Mouse (Mus musculus): ENCODE data around the gene Atp5l. TPM values are rescaled to one million over a fixed set of nuclear protein-coding genes. Genes with fewer than 3 reads are reported as not detected.
A peak's percentile ranks its signal among the peaks of the same experiment; 100 is the strongest.

Gene Atp5l
- polyA plus RNA-seq, 1 experiment from 2014 or later: 222 TPM

DNA sequence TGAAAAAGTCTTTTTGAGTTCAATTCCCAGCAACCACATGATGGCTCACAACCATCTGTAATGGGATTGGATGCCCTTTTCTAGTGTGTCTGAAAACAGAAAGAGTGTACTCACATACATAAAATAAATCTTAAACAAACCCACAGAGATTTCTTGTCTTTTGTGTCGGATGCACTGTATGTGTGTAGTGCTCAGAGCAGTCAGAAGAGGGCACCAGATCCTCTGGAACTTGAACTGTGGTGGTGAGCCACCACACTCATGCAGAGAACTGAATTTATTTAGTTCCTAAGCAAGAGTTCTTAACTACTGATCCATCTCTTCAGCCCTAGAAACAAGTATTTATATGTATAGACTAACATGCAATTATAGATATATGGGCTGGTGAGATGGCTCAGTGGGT is 4.3 kb downstream of the Atp5l start:
- 50% methylated on average over 1 of the region's 1 CpGs for WGBS (ENCODE audit: missing documents)
- no peak overlapping the region for H3K4me3 ChIP-seq (ENCODE audit: inconsistent target)
- no peak overlapping the region for H3K27ac ChIP-seq
- peaks cover 23% of the 10 kb centered on the region for H3K36me3 ChIP-seq (ENCODE audit: inconsistent target)
- peaks cover 75% of the 10 kb centered on the region for H3K79me2 ChIP-seq (ENCODE audit: inconsistent target)

DNA sequence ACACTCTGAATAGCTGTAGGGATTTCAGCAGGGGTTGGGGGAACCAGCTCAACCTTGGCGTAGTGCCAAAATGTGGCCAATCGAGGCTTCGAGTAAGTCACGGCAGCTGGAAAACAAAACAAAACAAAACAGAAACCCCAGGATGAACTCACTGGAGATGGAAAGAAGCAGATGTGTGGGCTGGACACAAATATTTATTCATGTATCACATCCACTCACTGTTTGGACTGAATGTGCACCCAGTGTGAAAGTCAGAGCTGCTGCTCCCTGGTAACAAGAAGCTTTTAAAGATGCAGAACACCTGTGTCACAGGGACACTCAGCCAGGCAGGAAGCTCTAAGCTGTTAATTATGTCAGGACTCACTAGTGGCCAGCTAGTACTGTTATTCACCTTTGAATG is 5.8 kb downstream of the Atp5l start:
- Histone ChIP-seq H3K79me2 (ENCODE audit: inconsistent target) (peaks cover 66% of the 10 kb centered on the region), H3K36me3 (ENCODE audit: inconsistent target) (peaks cover 29% of the 10 kb centered on the region), H3K27ac (no peak overlapping the region), H3K4me3 (ENCODE audit: inconsistent target) (no peak overlapping the region)
- WGBS (ENCODE audit: missing documents): 63% methylated on average over 3 of the region's 4 CpGs

DNA sequence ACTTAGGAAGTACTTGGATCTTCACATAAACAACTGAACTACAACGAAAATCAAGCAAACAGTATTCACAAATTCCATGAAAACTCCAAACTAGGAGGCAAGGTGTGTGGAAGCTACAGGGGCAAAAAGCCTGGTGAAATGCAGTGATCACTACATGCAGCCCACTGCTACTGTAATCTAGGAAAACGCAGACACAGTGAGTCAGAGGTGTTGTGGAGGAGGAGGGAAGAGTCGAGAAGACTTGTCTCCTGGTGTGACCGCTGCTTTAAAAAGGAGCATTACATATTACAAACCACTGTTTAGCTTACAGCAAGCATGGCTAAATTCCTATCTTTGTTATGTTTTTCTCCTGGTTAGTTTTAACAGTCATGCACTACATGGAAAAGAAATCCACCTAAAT is 9.2 kb downstream of the Atp5l start:
- 90% methylated on average over 4 of the region's 4 CpGs for WGBS (ENCODE audit: missing documents)
- H3K79me2 ChIP-seq (ENCODE audit: inconsistent target): peaks cover 33% of the 10 kb centered on the region
- H3K36me3 ChIP-seq (ENCODE audit: inconsistent target): peaks cover 29% of the 10 kb centered on the region
- no peak overlapping the region for H3K27ac ChIP-seq
- no peak overlapping the region for H3K4me3 ChIP-seq (ENCODE audit: inconsistent target)

DNA sequence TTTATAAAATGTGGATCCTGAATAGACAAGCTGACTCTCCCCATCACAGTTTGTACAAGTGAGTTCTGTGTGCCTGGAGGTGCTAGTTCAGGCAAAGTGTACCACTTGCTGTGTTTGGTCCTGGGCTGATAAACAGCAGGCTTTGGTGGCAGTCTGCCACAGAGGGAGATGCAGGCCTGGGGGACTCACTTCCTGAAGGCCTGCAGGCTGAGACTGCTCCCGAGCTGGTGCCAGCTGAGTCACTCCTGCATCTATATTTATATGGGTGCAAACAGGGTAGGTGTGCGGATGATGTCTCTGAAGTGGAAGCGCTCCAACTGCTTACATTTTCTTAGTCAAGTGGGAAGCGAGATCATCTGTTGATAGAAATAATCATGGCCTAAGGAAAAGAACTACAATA is 14.9 kb downstream of the Atp5l start:
- WGBS (ENCODE audit: missing documents): 25% methylated on average over 4 of the region's 4 CpGs
- peaks cover 2% of the 10 kb centered on the region; the same call in 1 of the 2 replicates for H3K36me3 ChIP-seq (ENCODE audit: inconsistent target)
- H3K79me2 ChIP-seq (ENCODE audit: inconsistent target): no peaks in the 10 kb centered on the region
- no peak overlapping the region for H3K27ac ChIP-seq
- H3K4me3 ChIP-seq (ENCODE audit: inconsistent target): no peak overlapping the region

DNA sequence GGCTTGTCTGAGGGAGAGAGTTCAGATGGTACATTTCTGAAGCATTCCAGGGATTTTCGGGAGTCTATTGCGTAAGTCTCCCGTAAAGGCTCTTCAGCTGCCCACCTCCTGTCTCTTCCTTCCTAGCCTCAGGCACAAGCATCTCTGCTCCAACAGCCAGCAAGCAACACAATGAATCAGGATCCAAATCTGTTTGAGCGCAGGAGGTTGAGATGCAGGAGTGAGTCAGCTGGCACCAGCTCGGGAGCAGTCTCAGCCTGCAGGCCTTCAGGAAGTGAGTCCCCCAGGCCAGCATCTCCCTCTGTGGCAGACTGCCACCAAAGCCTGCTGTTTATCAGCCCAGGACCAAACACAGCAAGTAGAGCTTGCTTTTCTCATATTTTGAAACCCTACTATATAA is 15.6 kb downstream of the Atp5l start:
- no peak overlapping the region for H3K27ac ChIP-seq
- H3K36me3 ChIP-seq (ENCODE audit: inconsistent target): no peaks in the 10 kb centered on the region
- no peak overlapping the region for H3K4me3 ChIP-seq (ENCODE audit: inconsistent target)
- 63% methylated on average over 5 of the region's 5 CpGs for WGBS (ENCODE audit: missing documents)
- H3K79me2 ChIP-seq (ENCODE audit: inconsistent target): no peaks in the 10 kb centered on the region

DNA sequence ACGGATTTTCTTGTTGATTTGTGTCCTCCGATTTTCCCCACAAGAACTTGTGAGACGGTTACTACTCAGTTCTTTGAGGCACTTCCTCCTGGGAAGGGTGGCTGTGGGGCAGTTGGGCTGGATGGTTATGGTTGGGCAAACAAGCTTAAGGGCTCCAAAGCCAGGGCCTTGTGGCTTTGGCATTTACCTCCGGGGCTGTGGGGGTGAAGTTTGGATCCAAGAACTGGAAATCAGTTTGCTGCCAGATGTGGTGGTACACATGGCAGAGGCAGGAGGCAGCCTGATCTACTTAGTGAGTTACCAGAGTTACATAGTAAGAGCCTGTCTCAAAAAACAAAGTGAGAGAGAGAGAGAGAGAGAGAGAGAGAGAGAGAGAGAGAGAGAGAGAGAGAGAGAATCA is 16.7 kb downstream of the Atp5l start:
- Histone ChIP-seq H3K4me3 (ENCODE audit: inconsistent target) (no peak overlapping the region), H3K79me2 (ENCODE audit: inconsistent target) (no peaks in the 10 kb centered on the region), H3K36me3 (ENCODE audit: inconsistent target) (no peaks in the 10 kb centered on the region), H3K27ac (no peak overlapping the region)
- 17% methylated on average over 4 of the region's 4 CpGs for WGBS (ENCODE audit: missing documents)

DNA sequence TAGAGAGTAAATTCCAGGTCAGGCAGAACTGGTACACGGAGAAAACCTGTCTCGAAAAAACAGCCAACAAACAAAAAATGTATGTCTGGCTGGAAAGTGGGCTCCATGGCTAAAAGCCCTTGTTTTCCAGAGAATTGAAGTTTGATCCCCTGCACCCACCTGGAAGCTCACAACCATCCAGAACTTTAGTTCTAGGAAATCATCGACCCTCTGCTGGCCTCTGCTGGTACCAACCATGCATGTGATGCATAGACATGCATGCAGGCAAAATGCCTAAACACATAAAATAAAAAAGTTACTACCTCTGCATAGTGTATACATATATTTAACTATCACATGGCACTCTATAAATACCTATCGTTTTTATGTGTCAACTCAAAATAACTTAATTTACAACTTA is 20.1 kb downstream of the Atp5l start:
- H3K4me3 ChIP-seq (ENCODE audit: inconsistent target): no peak overlapping the region
- no peak overlapping the region for H3K27ac ChIP-seq
- H3K36me3 ChIP-seq (ENCODE audit: inconsistent target): no peaks in the 10 kb centered on the region
- H3K79me2 ChIP-seq (ENCODE audit: inconsistent target): no peaks in the 10 kb centered on the region
- WGBS (ENCODE audit: missing documents): 73% methylated on average over 4 of the region's 4 CpGs

DNA sequence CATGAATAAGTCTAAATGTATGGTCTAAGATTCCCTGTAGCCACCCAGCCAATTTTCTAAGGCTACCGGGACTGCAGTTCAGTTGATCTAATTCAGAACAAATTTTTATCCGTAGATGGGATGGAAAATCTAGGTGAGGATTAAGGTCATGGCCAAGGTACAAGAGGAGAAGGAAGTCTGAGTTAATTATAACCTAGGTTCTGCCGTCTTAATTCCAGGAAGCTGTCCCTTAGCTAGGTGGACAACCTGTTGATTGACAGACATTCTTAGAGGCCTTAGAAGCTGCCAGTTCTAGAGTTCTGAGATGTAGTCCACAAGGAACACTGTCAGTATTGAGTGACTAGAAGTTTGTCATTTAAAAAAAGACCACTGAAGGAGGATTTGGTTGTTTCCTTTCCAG is 20.8 kb downstream of the Atp5l start:
- H3K27ac ChIP-seq: no peak overlapping the region
- H3K36me3 ChIP-seq (ENCODE audit: inconsistent target): no peaks in the 10 kb centered on the region
- no peak overlapping the region for H3K4me3 ChIP-seq (ENCODE audit: inconsistent target)
- WGBS (ENCODE audit: missing documents): 71% methylated on average over 3 of the region's 3 CpGs
- no peaks in the 10 kb centered on the region for H3K79me2 ChIP-seq (ENCODE audit: inconsistent target)

DNA sequence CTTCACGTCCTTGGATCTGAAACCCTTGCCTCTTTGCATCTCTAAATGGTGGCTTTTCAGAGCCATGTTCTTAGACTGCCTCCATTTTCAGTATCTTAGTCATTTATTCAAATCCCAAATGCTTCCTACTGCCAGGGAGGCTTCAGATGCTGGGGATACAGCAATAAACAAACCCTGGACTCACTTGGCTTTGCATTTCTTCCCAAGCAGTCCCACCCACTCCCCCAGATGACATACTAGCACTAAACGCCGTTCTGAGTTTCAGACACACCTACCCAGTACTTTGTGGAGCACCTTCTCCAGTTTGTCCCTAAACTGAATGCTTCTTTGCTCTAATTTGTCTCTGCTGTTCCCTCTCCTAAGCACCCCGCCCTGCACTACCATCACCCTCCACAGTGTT is 23.5 kb downstream of the Atp5l start:
- no peaks in the 10 kb centered on the region for H3K36me3 ChIP-seq (ENCODE audit: inconsistent target)
- H3K4me3 ChIP-seq (ENCODE audit: inconsistent target): no peak overlapping the region
- no peak overlapping the region for H3K27ac ChIP-seq
- no peaks in the 10 kb centered on the region for H3K79me2 ChIP-seq (ENCODE audit: inconsistent target)
- 95% methylated on average over 4 of the region's 4 CpGs for WGBS (ENCODE audit: missing documents)

DNA sequence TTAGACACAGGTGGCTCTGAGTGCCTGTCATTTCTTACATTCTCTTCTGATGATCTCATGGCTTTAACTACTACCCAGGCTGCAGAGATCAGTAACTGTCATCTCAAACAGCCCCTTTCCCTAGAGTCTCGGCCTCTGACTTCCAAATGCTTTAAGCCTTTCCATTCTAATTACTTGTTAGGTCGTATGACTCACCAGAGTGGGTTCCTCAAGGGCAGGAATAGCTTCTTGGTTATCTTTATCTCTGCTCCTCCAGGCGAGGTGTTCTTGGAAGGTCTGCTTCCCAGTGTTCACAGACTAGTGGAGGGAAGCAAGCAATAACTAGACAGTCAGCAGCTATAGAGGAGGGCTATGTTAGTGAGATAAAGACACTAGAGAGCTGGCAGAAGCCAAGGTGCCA is 27.9 kb downstream of the Atp5l start:
- 86% methylated on average over 3 of the region's 3 CpGs for WGBS (ENCODE audit: missing documents)
- Histone ChIP-seq H3K79me2 (ENCODE audit: inconsistent target) (no peaks in the 10 kb centered on the region), H3K36me3 (ENCODE audit: inconsistent target) (no peaks in the 10 kb centered on the region), H3K27ac (no peak overlapping the region), H3K4me3 (ENCODE audit: inconsistent target) (no peak overlapping the region)

DNA sequence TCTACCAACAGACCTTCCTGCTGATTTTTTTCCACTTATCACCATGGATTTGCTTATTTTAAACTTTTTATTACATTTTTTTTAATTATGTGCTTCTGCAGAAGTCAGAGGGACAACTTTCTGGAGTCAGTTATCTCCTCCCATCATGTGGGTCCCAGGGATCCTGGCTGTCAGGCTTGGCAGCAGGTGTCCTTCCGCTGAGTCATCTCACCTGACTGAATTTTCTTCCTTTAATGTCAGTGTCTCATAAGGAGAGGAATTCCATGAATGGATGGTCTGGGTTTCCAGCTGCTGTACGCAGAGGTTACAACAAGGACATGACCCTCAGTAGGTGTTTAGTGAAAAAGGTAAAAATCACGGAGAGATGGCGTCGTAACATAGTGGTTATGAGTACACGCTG is 29.3 kb downstream of the Atp5l start:
- Histone ChIP-seq H3K27ac (no peak overlapping the region), H3K4me3 (ENCODE audit: inconsistent target) (no peak overlapping the region), H3K36me3 (ENCODE audit: inconsistent target) (no peaks in the 10 kb centered on the region), H3K79me2 (ENCODE audit: inconsistent target) (no peaks in the 10 kb centered on the region)
- 87% methylated on average over 6 of the region's 6 CpGs for WGBS (ENCODE audit: missing documents)

DNA sequence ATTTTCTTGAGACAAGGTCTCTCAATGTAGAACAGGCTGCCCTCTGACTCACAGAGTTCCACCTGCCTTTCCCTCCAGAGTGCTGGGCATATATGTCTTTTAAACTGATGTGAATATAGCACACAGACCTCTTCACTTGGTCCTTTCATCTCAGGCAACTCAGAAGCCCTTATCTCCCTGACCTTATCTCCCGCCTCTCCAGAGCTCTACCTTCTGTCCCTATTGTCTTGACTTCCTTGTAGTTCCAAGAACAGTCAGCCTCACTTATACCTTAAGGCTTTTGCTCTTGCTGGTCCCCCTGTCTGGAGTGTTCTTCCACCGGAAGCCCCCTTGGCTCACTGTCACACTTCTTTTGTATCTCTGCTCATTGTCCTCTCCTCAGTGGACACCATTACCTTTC is 30.4 kb downstream of the Atp5l start:
- WGBS (ENCODE audit: missing documents): 96% methylated on average over 2 of the region's 2 CpGs
- Histone ChIP-seq H3K4me3 (ENCODE audit: inconsistent target) (no peak overlapping the region), H3K36me3 (ENCODE audit: inconsistent target) (no peaks in the 10 kb centered on the region), H3K79me2 (ENCODE audit: inconsistent target) (no peaks in the 10 kb centered on the region), H3K27ac (no peak overlapping the region)

DNA sequence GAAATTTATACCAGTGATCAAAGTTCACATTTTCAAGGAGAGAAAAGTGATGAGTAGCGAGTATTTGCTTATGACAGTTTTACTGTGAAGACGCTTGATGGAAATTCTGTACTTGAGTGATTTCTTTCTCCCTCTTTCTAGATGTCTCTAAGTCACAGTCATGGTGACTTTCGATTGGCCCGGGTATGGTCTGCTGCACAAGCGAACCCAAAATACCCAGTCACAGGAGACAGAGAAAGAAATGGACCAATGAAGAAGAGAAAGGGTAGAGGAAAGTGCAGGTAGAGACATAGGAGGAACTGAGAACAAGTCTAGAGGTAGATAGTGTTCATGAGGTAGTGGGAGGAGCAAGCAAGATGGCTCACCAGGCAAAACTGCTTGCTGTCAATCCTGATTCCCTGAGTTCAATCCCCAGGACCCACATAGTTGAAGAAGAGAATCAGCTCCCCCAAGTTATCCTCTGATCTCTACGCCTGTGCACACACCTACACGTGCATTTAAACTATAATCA is 32.4 kb downstream of the Atp5l start:
- 91% methylated on average over 7 of the region's 7 CpGs for WGBS (ENCODE audit: missing documents)
- H3K36me3 ChIP-seq (ENCODE audit: inconsistent target): no peaks in the 10 kb centered on the region
- H3K27ac ChIP-seq: no peak overlapping the region

DNA sequence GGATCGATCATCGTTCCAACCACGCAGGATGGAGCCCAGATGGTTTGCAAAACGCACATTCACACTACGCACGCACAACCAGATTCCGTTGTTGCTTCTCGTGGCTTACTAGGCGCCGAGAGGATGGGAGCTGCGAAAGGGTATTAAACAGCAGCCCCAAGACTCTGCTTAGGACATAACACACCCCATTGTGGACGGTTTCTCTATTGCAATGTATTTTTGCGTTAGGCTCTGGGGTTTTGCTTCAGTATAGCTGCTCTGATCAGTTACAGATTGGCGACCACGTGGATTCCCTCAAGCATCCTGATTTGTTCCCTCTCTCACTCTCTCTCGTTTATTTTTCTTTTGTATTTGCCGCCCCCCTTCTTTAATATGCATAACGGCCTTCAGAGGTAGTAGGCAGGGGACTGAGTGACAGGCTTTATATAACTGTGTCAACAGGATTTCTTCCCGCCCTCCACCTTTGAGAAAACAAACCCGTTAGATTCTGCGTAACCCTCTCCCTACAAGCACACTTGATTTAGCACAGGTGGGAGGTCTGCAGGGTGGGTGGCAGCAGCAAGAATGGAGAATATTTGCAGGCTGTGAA is 37.5 kb downstream of the Atp5l start:
- Histone ChIP-seq H3K4me3 (ENCODE audit: inconsistent target) (peak overlapping the region; percentile 71), H3K79me2 (ENCODE audit: inconsistent target) (peaks cover 27% of the 10 kb centered on the region), H3K27ac (no peak overlapping the region), H3K36me3 (ENCODE audit: inconsistent target) (no peaks in the 10 kb centered on the region)
- WGBS (ENCODE audit: missing documents): 3% methylated on average over 19 of the region's 21 CpGs

More for the DNA sequence above, 32.4 kb downstream of the Atp5l start:
- no peaks in the 10 kb centered on the region for H3K79me2 ChIP-seq (ENCODE audit: inconsistent target)
- H3K4me3 ChIP-seq (ENCODE audit: inconsistent target): no peak overlapping the region

DNA sequence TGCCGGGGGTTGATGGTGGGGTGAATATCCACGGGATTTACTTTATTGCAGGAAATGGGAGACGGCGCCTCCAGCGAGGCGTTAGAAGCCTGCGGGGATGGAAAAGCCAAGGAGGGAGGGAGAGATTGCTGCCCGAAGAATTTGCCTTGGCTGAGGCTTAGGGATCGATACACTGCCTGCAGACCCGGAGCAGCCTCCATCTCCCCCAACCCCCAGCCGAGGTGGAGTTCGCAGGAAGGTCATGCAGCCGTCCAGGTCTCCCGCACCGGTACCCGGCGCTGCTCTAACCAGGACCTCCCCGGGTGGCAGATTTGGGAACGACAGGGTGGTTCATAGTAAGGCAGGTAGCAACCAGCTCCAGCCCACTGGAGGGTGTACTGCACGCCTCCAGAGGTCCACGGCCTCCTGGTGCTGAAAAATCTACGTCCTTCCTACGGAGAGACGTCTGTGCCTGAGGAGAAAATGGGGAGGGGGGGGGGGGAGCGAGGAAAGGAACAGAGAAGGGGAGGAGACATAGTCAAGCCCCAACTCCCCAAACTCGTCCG is 38.0 kb downstream of the Atp5l start:
- H3K36me3 ChIP-seq (ENCODE audit: inconsistent target): no peaks in the 10 kb centered on the region
- peak overlapping the region; percentile 71 for H3K4me3 ChIP-seq (ENCODE audit: inconsistent target)
- WGBS (ENCODE audit: missing documents): under 1% methylated on average over 19 of the region's 27 CpGs
- H3K79me2 ChIP-seq (ENCODE audit: inconsistent target): peaks cover 32% of the 10 kb centered on the region
- peak overlapping the region; percentile 85; the same call in 1 of the 2 replicates for H3K27ac ChIP-seq
